Mouse (Mus musculus) embryonic facial prominence, embryonic 15.5 days (tissue): ENCODE measurements around the gene Ccna2. TPM values are rescaled to one million over a fixed set of nuclear protein-coding genes. Genes with fewer than 3 reads are reported as not detected.

Experiments used
- polyA plus RNA-seq: library from polyadenylated mRNA; unstranded; fragments of >200 nt; fragmentation: Nextera tagmentation; extraction: Ambion mirVana; gene quantifications from 2 replicates; pipeline ENCODE4 v1.2.1, GENCODE M21; 2015

Gene Ccna2
- polyA plus RNA-seq, 1 experiment from 2014 or later: 135 TPM

Other genes starting within 250 kb of the Ccna2 start
- 530 and 536 TPM in 2 replicates for gene Anxa5, start 96.3 kb downstream of the Ccna2 start, polyA plus RNA-seq
- 2.7 and 3.0 TPM in 2 replicates for gene 1810062G17Rik, start 96.2 kb downstream of the Ccna2 start, polyA plus RNA-seq
- 0.05 TPM in 1 of 2 replicates, not detected in the other for gene Gm11549, start 50.3 kb downstream of the Ccna2 start, polyA plus RNA-seq
- 50.1 and 56.1 TPM in 2 replicates for gene Exosc9, start 19.5 kb downstream of the Ccna2 start, polyA plus RNA-seq
- 17.5 and 17.9 TPM in 2 replicates for gene Bbs7, start 41.3 kb upstream of the Ccna2 start, polyA plus RNA-seq
- 3.3 and 3.7 TPM in 2 replicates for gene Trpc3, start 118.0 kb upstream of the Ccna2 start, polyA plus RNA-seq